Mouse (Mus musculus): ENCODE data around the gene Colec11. TPM values are rescaled to one million over a fixed set of nuclear protein-coding genes. Genes with fewer than 3 reads are reported as not detected.

The Colec11 gene
- 0.56 TPM in 1 of 2 replicates, not detected in the other for polyA plus RNA-seq (2012; ENCODE audit: insufficient read depth, insufficient read length, missing spikeins)

DNA sequence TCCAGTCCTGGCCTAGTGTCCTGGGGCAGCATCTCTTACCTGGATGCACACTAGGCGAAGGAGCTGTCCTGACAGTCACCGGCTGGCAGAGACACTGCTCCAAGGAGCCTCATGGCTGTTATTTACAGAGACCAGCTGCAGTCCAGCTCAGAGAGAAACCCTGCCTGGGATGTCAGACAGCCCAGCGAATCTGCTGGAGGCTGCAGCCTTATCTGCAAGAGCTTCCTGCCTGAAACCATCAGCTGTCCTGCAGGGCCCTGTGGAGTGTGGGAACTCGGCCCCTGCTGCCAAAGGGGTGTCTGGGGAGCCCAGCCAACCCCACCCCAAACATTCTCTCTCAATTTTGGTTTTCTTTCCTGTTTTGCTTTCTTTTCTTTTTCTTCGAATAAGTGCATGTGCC, at the start of gene Colec11:
Gene Colec11 (minus strand): TSS at position 183 of the 400 bp plus-strand sequence.
- Histone ChIP-seq H3K4me1 (ENCODE audit: control insufficient read depth, insufficient read depth, low read length) (no peaks in the 10 kb centered on the region), H3K4me3 (ENCODE audit: insufficient read depth, low read length) (no peak within 1 kb of the TSS), H3K27ac (ENCODE audit: insufficient read depth, low read depth, low read length) (no peak within 1 kb of the TSS)
- TF ChIP-seq POLR2A (IDR thresholded peaks at IDR 0.05; ENCODE audit: borderline replicate concordance, low read depth, low read length), result no peak
- TF ChIP-seq CTCF (IDR thresholded peaks at IDR 0.05; ENCODE audit: low read depth, low read length), result no peak

DNA sequence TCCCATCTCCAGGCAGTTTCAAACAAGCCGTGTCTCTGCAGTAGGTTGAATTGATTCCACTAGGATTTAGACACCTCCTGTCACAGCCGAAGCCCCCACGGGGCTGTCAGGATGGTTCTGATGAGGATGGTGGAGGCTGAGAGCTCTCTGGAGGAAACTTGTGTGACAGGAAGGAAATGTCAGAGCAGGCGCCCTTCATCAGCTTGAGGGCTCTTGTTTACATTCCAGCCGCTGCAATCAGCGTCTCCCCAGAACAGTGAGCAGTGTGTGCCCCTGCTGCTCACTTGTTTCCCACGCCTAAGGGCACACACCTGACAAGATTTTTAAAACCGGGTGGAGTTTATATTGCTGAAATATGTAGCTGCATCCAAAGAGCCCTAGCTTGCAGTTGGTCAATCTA, 44.1 kb upstream of the Colec11 start:
- no peak overlapping the region for H3K4me3 ChIP-seq (ENCODE audit: insufficient read depth, low read length)
- H3K4me1 ChIP-seq (ENCODE audit: control insufficient read depth, insufficient read depth, low read length), result no peaks in the 10 kb centered on the region
- no peak overlapping the region for H3K27ac ChIP-seq (ENCODE audit: insufficient read depth, low read depth, low read length)
- TF ChIP-seq POLR2A (IDR thresholded peaks at IDR 0.05; ENCODE audit: borderline replicate concordance, low read depth, low read length), result no peak
- no peak for TF ChIP-seq CTCF (IDR thresholded peaks at IDR 0.05; ENCODE audit: low read depth, low read length)

DNA sequence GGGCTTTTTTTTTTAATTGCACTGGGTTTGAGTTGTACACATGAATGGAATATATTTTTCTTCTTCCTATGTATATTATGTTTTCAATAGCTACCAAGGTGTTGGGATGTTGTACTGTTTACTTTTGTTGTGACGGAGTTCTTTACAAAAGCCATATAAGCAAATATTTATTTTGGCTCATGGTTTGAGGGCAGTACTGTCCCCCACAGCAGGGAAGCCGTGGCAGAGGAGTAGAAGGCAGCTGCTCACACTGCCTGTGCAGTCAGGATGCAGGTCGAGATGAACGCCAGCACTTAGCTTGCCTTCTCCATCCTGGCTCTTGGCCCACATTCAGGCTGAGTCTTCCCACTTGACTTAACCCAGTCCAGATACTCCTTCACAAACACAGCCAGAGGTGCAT, 43.6 kb upstream of the Colec11 start:
- TF ChIP-seq CTCF (IDR thresholded peaks at IDR 0.05; ENCODE audit: low read depth, low read length), result no peak
- no peak for TF ChIP-seq POLR2A (IDR thresholded peaks at IDR 0.05; ENCODE audit: borderline replicate concordance, low read depth, low read length)
- Histone ChIP-seq H3K4me1 (ENCODE audit: control insufficient read depth, insufficient read depth, low read length) (no peaks in the 10 kb centered on the region), H3K27ac (ENCODE audit: insufficient read depth, low read depth, low read length) (no peak overlapping the region), H3K4me3 (ENCODE audit: insufficient read depth, low read length) (no peak overlapping the region)

DNA sequence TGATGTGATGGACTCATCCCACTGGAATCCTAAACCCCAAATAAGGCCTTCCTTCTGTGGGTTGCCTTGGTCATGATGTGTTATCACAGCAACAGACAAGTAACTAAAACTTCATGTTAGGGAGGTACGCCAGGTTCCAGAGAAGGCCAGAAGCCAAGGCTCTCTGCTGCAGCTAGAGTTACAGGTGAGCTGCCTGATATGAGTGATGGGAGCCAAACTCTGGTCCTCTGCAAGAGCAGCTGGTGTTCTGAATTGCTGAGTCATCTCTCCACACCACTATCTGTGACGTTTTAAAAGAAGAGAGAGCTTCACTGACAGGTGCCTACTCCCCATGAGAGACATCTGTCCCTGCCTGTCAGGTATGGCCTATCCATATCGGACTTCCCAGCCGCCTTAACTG, 39.5 kb upstream of the Colec11 start:
- TF ChIP-seq POLR2A (IDR thresholded peaks at IDR 0.05; ENCODE audit: borderline replicate concordance, low read depth, low read length), result no peak
- no peak for TF ChIP-seq CTCF (IDR thresholded peaks at IDR 0.05; ENCODE audit: low read depth, low read length)
- Histone ChIP-seq H3K27ac (ENCODE audit: insufficient read depth, low read depth, low read length) (no peak overlapping the region), H3K4me3 (ENCODE audit: insufficient read depth, low read length) (no peak overlapping the region)

DNA sequence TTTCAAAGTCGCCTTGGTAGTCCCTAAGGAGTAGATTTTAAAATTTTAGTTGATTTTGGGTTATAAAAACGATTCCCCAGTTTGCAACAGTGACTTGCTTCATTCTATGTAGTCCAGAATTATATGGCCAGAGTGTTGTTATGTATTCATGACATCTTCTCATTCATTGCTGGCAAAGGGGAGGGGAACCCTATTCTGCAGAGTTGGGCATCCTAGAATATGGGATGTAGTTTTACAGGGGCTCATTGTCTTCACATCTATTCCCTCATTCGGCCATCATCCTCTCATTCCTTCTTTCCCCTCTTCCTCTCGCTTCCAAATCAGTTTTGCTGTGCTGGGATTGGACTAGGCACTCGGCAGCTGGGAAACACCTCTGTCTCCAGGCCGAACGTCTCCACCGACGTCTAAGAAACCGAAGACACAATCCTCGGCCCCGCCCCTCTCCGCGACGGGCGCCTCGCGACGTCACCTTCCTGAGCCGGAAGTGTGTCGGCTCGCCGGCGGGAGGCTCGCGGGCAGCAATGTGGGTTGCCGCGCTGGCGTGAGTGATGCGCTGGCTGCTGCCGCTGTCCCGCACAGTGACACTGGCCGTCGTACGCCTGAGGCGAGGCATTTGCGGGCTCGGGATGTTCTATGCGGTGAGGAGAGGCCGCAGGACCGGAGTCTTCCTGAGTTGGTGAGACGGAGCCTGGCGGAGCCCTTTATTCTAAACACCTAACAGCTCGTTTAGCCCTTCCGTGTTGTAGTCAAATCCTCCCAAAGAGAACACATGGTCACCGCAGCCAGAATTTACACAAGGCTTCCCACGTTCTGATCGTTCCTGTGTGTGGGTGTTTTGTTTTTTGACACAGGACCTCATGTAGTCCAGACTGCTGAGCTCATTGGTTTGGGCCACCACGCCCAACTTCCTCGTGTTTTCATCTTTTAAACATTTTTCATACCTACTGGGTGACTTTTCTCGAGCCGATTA, 26.2 kb upstream of the Colec11 start, which contains the start of gene Rnaseh1:
Gene Rnaseh1 (plus strand): TSS at position 462 of the 970 bp plus-strand sequence.
- TF ChIP-seq POLR2A (IDR thresholded peaks at IDR 0.05; ENCODE audit: borderline replicate concordance, low read depth, low read length) (peak; percentile 57; the same call in 1 of the 2 replicates), CTCF (IDR thresholded peaks at IDR 0.05; ENCODE audit: low read depth, low read length) (no peak)
- Histone ChIP-seq H3K4me1 (ENCODE audit: control insufficient read depth, insufficient read depth, low read length) (peaks cover 16% of the 10 kb centered on the region), H3K4me3 (ENCODE audit: insufficient read depth, low read length) (peak within 1 kb of the TSS; percentile 71), H3K27ac (ENCODE audit: insufficient read depth, low read depth, low read length) (peak within 1 kb of the TSS; percentile 5)

More for the DNA sequence above, 39.5 kb upstream of the Colec11 start:
- peaks cover 11% of the 10 kb centered on the region for H3K4me1 ChIP-seq (ENCODE audit: control insufficient read depth, insufficient read depth, low read length)

DNA sequence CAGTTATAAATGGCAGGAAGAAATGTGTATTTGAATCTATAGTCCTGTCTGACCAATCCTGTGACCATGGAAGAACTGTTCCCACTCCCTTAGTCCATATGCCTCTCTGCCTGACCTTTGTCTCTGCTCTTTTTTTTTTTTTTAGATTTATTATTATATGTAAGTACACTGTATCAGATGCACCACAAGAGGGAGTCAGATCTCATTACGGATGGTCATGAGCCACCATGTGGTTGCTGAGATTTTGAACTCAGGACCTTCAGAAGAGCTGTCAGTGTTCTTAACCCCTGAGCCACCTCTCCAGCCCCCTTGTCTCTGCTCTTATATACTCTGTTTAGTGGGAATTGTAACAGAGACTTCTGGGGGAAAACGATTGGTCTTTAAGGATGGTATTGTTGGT, 15.6 kb upstream of the Colec11 start:
- no peak overlapping the region for H3K4me3 ChIP-seq (ENCODE audit: insufficient read depth, low read length)
- H3K27ac ChIP-seq (ENCODE audit: insufficient read depth, low read depth, low read length), result no peak overlapping the region
- TF ChIP-seq POLR2A (IDR thresholded peaks at IDR 0.05; ENCODE audit: borderline replicate concordance, low read depth, low read length) (no peak), CTCF (IDR thresholded peaks at IDR 0.05; ENCODE audit: low read depth, low read length) (no peak)
- H3K4me1 ChIP-seq (ENCODE audit: control insufficient read depth, insufficient read depth, low read length), result peaks cover 10% of the 10 kb centered on the region

- Histone ChIP-seq H3K27ac (ENCODE audit: insufficient read depth, low read depth, low read length) (no peak overlapping the region), H3K4me3 (ENCODE audit: insufficient read depth, low read length) (peak overlapping the region; percentile 86), H3K4me1 (ENCODE audit: control insufficient read depth, insufficient read depth, low read length) (peaks cover 16% of the 10 kb centered on the region)
- no peak for TF ChIP-seq POLR2A (IDR thresholded peaks at IDR 0.05; ENCODE audit: borderline replicate concordance, low read depth, low read length)
- TF ChIP-seq CTCF (IDR thresholded peaks at IDR 0.05; ENCODE audit: low read depth, low read length), result no peak
Measured at GRCm38 (mm10) chr12:28636543-28636942, 13.4 kb upstream of the Colec11 start.

DNA sequence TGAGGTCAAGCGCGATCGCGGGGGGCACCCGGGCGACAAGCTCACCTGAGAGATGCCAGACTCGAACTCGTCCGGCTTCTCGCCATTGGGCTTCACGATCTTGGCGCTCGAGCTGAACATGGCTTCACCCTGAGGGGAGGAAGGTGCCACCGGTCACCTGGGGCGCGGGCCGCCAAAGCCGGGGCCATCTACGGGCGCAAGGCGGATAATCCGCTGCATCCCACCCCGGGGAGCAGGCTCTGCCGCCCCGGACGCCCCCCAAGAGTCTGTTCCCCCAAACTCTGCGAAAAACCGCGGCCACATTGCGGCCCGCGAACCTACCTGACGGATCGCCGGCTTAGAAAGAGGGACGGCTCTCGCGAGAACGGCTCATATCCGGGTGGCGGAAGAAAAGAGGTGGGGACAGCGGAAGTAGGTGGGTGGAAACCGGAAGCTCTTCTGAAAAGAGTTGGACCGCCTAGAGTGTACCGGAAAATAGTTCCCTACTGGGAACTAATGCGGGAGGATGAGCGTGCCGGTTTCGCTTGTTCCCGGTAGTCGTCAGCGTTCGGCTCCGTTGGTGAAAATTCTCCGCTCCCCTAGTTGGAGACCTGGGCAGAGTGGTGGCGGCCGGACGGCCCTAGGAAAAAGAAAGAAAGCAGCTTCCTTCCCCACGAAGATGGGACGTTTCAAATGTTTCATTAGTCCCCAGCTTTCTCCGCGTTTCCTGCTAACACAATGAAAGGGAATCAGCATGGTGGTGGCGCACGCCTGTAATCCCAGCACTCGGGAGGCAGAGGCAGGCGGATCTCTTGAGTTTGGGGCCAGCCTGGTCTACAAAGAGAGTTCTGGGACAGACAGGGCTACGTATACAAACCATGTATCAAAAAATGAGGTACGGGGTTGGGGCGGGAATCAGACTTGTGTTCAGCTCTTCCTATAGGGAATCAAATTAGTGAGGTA, 12.6 kb upstream of the Colec11 start, which contains the start of gene Rps7:
Gene Rps7 (minus strand): TSS at position 419 of the 942 bp plus-strand sequence.
- peak within 1 kb of the TSS; percentile 74 for H3K27ac ChIP-seq (ENCODE audit: insufficient read depth, low read depth, low read length)
- TF ChIP-seq POLR2A (IDR thresholded peaks at IDR 0.05; ENCODE audit: borderline replicate concordance, low read depth, low read length) (no peak), CTCF (IDR thresholded peaks at IDR 0.05; ENCODE audit: low read depth, low read length) (no peak)

DNA sequence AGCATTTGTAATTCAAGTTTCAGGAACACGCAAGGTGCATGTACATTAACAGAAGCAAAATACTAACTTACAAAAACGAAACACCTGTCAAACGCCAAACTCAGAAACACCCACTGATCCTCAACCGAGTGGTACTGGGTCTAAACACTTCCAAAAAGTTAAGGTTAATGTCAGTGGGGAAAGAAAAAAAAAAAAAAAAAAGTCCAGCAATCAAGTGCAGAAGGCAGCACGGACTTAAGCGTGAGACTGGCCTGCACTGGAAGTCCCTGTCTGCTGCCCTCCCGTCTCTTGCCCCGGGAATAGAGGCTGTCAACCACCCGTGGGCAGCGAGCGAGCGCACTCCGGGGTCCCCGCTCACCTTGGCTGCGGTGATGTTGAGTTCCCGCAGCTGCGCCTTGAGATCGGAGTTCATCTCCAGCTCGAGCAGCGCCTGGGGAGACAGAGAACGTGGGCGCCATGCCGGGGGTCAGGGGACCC, 11.9 kb upstream of the Colec11 start:
- H3K4me3 ChIP-seq (ENCODE audit: insufficient read depth, low read length), result peak overlapping the region; percentile 92
- peak overlapping the region; percentile 63 for H3K27ac ChIP-seq (ENCODE audit: insufficient read depth, low read depth, low read length)
- no peak for TF ChIP-seq POLR2A (IDR thresholded peaks at IDR 0.05; ENCODE audit: borderline replicate concordance, low read depth, low read length)
- no peak for TF ChIP-seq CTCF (IDR thresholded peaks at IDR 0.05; ENCODE audit: low read depth, low read length)

More for the DNA sequence above, 12.6 kb upstream of the Colec11 start, which contains the start of gene Rps7:
- peaks cover 16% of the 10 kb centered on the region for H3K4me1 ChIP-seq (ENCODE audit: control insufficient read depth, insufficient read depth, low read length)
- H3K4me3 ChIP-seq (ENCODE audit: insufficient read depth, low read length), result peak within 1 kb of the TSS; percentile 92

More for the DNA sequence above, 11.9 kb upstream of the Colec11 start:
- H3K4me1 ChIP-seq (ENCODE audit: control insufficient read depth, insufficient read depth, low read length), result peaks cover 16% of the 10 kb centered on the region

All from bone marrow macrophage, adult 2 months (primary cell).